Mouse (Mus musculus): Measurements from ENCODE around the gene Adamts15. TPM values are rescaled to one million over a fixed set of nuclear protein-coding genes. Genes with fewer than 3 reads are reported as not detected.

Gene Adamts15
- total RNA-seq, 1 experiment = 2.0 TPM

DNA sequence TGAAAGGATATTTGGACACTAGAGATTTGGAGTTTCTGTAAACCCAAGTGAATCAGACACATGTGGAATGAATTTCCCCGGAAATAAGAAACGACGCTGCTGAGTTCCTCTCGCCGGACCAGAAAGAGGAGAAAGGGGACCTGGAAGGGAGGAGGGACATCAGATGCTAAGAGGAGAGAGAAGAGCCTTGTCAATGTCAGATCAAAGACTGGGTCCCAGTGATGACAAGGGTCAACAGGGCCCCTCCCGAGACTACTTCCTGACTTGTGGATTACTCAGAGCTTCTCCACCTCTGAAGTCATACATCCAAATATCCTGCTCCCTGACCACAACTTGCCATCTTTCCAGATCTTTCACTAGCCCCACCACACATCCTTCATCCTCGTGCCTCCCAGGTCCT, 44.6 kb upstream of the Adamts15 start:
- Histone ChIP-seq H3K4me1 (ENCODE audit: control insufficient read depth in 2 of 2, insufficient read depth in 2 of 2, low read length in 2 of 2, poor library complexity in 1 of 2) (peaks cover 0 to 5% of the 10 kb centered on the region in 2 experiments; a peak in 3 of 4 replicates), H3K36me3 (ENCODE audit: control insufficient read depth, insufficient read depth, low read length, poor library complexity, severe bottlenecking) (no peaks in the 10 kb centered on the region), H3K4me3 (ENCODE audit: insufficient read depth in 1 of 2, low read depth in 1 of 2, low read length in 2 of 2, poor library complexity in 1 of 2, severe bottlenecking in 1 of 2) (no peak overlapping the region), H3K9me3 (ENCODE audit: control insufficient read depth, insufficient read depth, low read depth, low read length) (no peaks in the 10 kb centered on the region), H3K9ac (ENCODE audit: insufficient read depth, low read depth, low read length, poor library complexity, severe bottlenecking) (no peak overlapping the region), H3K27ac (ENCODE audit: insufficient read depth, low read depth, low read length, poor library complexity, severe bottlenecking) (no peak overlapping the region)
- DNase-seq (ENCODE audit: low read depth, low spot score) = no peak
- TF ChIP-seq ZNF384 (IDR thresholded peaks at IDR 0.05; ENCODE audit: low read depth, low read length) = no peak
- TF ChIP-seq CHD2 (IDR thresholded peaks at IDR 0.05; ENCODE audit: low read depth, low read length) = no peak
- TF ChIP-seq ZC3H11A (IDR thresholded peaks at IDR 0.05; ENCODE audit: borderline replicate concordance, low read depth, low read length) = no peak
- no peak for TF ChIP-seq HCFC1 (IDR thresholded peaks at IDR 0.05; ENCODE audit: borderline replicate concordance, insufficient read depth, low read length)
- TF ChIP-seq MAFK (IDR thresholded peaks at IDR 0.05; ENCODE audit: insufficient read depth, low read depth, low read length) = no peak
- in situ Hi-C loops (cut with MboI; ENCODE audit: low sequenced_read_pairs in 2 of 2, unreplicated experiment in 2 of 2) = no loop called here

DNA sequence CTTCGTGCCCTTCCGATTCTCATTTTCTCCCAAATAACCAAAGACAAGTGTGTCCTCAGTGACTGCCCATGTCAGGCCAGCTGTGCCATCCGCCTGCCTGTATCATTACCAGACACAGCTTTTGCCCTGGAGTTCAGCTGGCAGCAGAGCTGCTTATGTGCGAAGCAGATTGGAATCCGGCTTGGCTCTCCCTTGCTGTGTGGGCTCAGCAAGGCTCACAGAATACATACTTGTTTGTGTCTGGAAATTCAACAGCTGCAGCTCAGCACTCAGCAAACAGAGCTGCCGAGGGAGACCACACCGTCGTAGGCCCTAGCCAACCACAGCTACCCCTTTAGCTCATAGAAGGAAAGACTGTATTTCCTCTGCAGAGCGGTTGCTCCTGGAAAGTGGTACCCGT, 42.4 kb upstream of the Adamts15 start:
- no peak overlapping the region for H3K27ac ChIP-seq (ENCODE audit: insufficient read depth, low read depth, low read length, poor library complexity, severe bottlenecking)

DNA sequence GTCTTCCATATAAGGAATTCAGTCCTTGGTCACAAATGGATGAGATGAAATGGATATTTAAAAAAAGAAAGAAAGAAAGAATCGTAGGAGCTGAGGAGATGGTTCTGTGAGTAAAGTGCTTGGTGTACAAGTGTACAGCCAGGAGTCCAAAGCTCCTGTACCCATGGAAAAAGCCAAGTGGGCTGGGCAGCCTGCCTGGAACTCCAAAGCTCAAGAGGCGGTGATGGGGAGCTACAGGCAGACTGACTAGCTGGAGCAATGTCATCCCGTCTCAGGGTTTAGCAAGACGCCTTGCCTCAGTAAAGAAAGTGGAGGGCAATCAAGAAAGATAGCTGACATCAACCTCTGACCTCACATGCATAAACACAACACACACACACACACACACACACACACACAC, 41.5 kb upstream of the Adamts15 start:
- Histone ChIP-seq H3K9ac (ENCODE audit: insufficient read depth, low read depth, low read length, poor library complexity, severe bottlenecking) (no peak overlapping the region), H3K27ac (ENCODE audit: insufficient read depth, low read depth, low read length, poor library complexity, severe bottlenecking) (no peak overlapping the region), H3K4me3 (ENCODE audit: insufficient read depth in 1 of 2, low read depth in 1 of 2, low read length in 2 of 2, poor library complexity in 1 of 2, severe bottlenecking in 1 of 2) (no peak overlapping the region), H3K36me3 (ENCODE audit: control insufficient read depth, insufficient read depth, low read length, poor library complexity, severe bottlenecking) (no peaks in the 10 kb centered on the region), H3K4me1 (ENCODE audit: control insufficient read depth in 2 of 2, insufficient read depth in 2 of 2, low read length in 2 of 2, poor library complexity in 1 of 2) (peaks cover 0 to 5% of the 10 kb centered on the region in 2 experiments; a peak in 3 of 4 replicates), H3K9me3 (ENCODE audit: control insufficient read depth, insufficient read depth, low read depth, low read length) (no peaks in the 10 kb centered on the region)
- TF ChIP-seq CHD2 (IDR thresholded peaks at IDR 0.05; ENCODE audit: low read depth, low read length) (no peak), MAFK (IDR thresholded peaks at IDR 0.05; ENCODE audit: insufficient read depth, low read depth, low read length) (no peak), HCFC1 (IDR thresholded peaks at IDR 0.05; ENCODE audit: borderline replicate concordance, insufficient read depth, low read length) (no peak), ZC3H11A (IDR thresholded peaks at IDR 0.05; ENCODE audit: borderline replicate concordance, low read depth, low read length) (no peak), ZNF384 (IDR thresholded peaks at IDR 0.05; ENCODE audit: low read depth, low read length) (no peak)
- in situ Hi-C loops (cut with MboI; ENCODE audit: low sequenced_read_pairs in 2 of 2, unreplicated experiment in 2 of 2) = no loop called here
- no peak for DNase-seq (ENCODE audit: low read depth, low spot score)

More for the DNA sequence above, 42.4 kb upstream of the Adamts15 start:
- H3K9me3 ChIP-seq (ENCODE audit: control insufficient read depth, insufficient read depth, low read depth, low read length) = no peaks in the 10 kb centered on the region
- peaks cover 0 to 5% of the 10 kb centered on the region in 2 experiments; a peak in 3 of 4 replicates for H3K4me1 ChIP-seq (ENCODE audit: control insufficient read depth in 2 of 2, insufficient read depth in 2 of 2, low read length in 2 of 2, poor library complexity in 1 of 2)
- no peak overlapping the region for H3K9ac ChIP-seq (ENCODE audit: insufficient read depth, low read depth, low read length, poor library complexity, severe bottlenecking)
- H3K4me3 ChIP-seq (ENCODE audit: insufficient read depth in 1 of 2, low read depth in 1 of 2, low read length in 2 of 2, poor library complexity in 1 of 2, severe bottlenecking in 1 of 2) = no peak overlapping the region
- TF ChIP-seq ZC3H11A (IDR thresholded peaks at IDR 0.05; ENCODE audit: borderline replicate concordance, low read depth, low read length) (no peak), MAFK (IDR thresholded peaks at IDR 0.05; ENCODE audit: insufficient read depth, low read depth, low read length) (no peak)
- no peaks in the 10 kb centered on the region for H3K36me3 ChIP-seq (ENCODE audit: control insufficient read depth, insufficient read depth, low read length, poor library complexity, severe bottlenecking)
- DNase-seq (ENCODE audit: low read depth, low spot score) = no peak
- in situ Hi-C loops (cut with MboI; ENCODE audit: low sequenced_read_pairs in 2 of 2, unreplicated experiment in 2 of 2) = no loop called here

DNA sequence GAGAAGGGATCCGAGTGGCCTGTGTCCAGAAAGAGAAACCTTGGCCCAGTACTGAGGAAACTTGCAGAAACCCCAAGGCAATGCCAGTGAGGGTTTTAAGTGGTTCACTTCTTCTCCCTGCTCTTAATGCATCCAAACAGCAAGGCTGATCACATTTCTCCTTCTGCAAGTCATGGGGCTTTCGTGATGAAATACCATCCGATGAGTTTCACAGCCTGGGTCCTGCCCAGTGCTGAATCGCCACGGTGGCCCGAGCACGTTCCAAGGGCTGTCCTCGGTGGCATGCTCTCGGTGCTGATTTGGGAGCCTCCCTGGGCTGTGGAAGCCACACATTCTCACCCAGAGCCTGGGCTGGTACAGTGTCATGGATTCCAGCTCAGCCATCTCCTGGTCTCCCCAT, 33.0 kb upstream of the Adamts15 start:
- no peaks in the 10 kb centered on the region for H3K9me3 ChIP-seq (ENCODE audit: control insufficient read depth, insufficient read depth, low read depth, low read length)
- no peak for DNase-seq (ENCODE audit: low read depth, low spot score)
- peaks cover 0 to 4% of the 10 kb centered on the region in 2 experiments; a peak in 1 of 4 replicates for H3K4me1 ChIP-seq (ENCODE audit: control insufficient read depth in 2 of 2, insufficient read depth in 2 of 2, low read length in 2 of 2, poor library complexity in 1 of 2)
- no peaks in the 10 kb centered on the region for H3K36me3 ChIP-seq (ENCODE audit: control insufficient read depth, insufficient read depth, low read length, poor library complexity, severe bottlenecking)
- no peak overlapping the region for H3K4me3 ChIP-seq (ENCODE audit: insufficient read depth in 1 of 2, low read depth in 1 of 2, low read length in 2 of 2, poor library complexity in 1 of 2, severe bottlenecking in 1 of 2)
- in situ Hi-C loops (cut with MboI; ENCODE audit: low sequenced_read_pairs in 2 of 2, unreplicated experiment in 2 of 2) = loop anchor here in 1 of 2 experiments (10.0 kb wide), 1 partner anchor 130 kb away; no protein-coding TSS in a partner anchor
- H3K27ac ChIP-seq (ENCODE audit: insufficient read depth, low read depth, low read length, poor library complexity, severe bottlenecking) = no peak overlapping the region
- no peak overlapping the region for H3K9ac ChIP-seq (ENCODE audit: insufficient read depth, low read depth, low read length, poor library complexity, severe bottlenecking)
- TF ChIP-seq ZC3H11A (IDR thresholded peaks at IDR 0.05; ENCODE audit: borderline replicate concordance, low read depth, low read length) (no peak), CHD2 (IDR thresholded peaks at IDR 0.05; ENCODE audit: low read depth, low read length) (no peak), ZNF384 (IDR thresholded peaks at IDR 0.05; ENCODE audit: low read depth, low read length) (no peak), HCFC1 (IDR thresholded peaks at IDR 0.05; ENCODE audit: borderline replicate concordance, insufficient read depth, low read length) (no peak), MAFK (IDR thresholded peaks at IDR 0.05; ENCODE audit: insufficient read depth, low read depth, low read length) (no peak)

DNA sequence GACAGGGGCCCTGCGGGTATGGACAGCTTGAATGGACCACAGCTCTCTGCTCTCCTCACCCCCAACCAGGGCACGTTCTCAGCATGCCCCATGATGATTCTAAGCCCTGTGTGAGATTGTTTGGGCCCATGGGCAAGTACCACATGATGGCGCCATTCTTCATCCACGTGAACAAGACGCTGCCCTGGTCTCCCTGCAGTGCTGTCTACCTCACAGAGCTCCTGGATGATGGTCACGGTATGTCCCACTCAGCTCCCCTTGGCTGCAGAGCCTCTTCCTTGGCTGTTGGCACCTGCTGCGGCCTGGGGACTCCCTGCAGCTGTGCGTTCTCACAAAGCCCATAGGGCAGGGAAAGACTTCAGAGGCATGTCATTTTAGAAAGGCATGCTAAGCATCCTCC, 31.0 kb upstream of the Adamts15 start:
- H3K4me3 ChIP-seq (ENCODE audit: insufficient read depth in 1 of 2, low read depth in 1 of 2, low read length in 2 of 2, poor library complexity in 1 of 2, severe bottlenecking in 1 of 2) = no peak overlapping the region
- no peaks in the 10 kb centered on the region for H3K9me3 ChIP-seq (ENCODE audit: control insufficient read depth, insufficient read depth, low read depth, low read length)
- no peak overlapping the region for H3K27ac ChIP-seq (ENCODE audit: insufficient read depth, low read depth, low read length, poor library complexity, severe bottlenecking)
- in situ Hi-C loops (cut with MboI; ENCODE audit: low sequenced_read_pairs in 2 of 2, unreplicated experiment in 2 of 2) = loop anchor here in 1 of 2 experiments (10.0 kb wide), 1 partner anchor 132 kb away; no protein-coding TSS in a partner anchor
- no peak for DNase-seq (ENCODE audit: low read depth, low spot score)
- H3K36me3 ChIP-seq (ENCODE audit: control insufficient read depth, insufficient read depth, low read length, poor library complexity, severe bottlenecking) = no peaks in the 10 kb centered on the region
- TF ChIP-seq ZC3H11A (IDR thresholded peaks at IDR 0.05; ENCODE audit: borderline replicate concordance, low read depth, low read length) = peak; percentile 32; the same call in 1 of the 2 replicates
- TF ChIP-seq ZNF384 (IDR thresholded peaks at IDR 0.05; ENCODE audit: low read depth, low read length) = no peak
- H3K4me1 ChIP-seq (ENCODE audit: control insufficient read depth in 2 of 2, insufficient read depth in 2 of 2, low read length in 2 of 2, poor library complexity in 1 of 2) = peaks cover 0 to 4% of the 10 kb centered on the region in 2 experiments; a peak in 1 of 4 replicates
- H3K9ac ChIP-seq (ENCODE audit: insufficient read depth, low read depth, low read length, poor library complexity, severe bottlenecking) = no peak overlapping the region

Measured in ES-E14 (cell line).